Mouse (Mus musculus): ENCODE results near the gene Cntfr. TPM values are rescaled to one million over a fixed set of nuclear protein-coding genes. Genes with fewer than 3 reads are reported as not detected.

Cntfr gene
- polyA plus RNA-seq, 1 experiment, result 3.0 TPM

- Histone ChIP-seq H3K4me3 (ENCODE audit: control insufficient read depth, insufficient read depth, low read length) (no peak overlapping the region), H3K4me1 (replicated peaks; ENCODE audit: control insufficient read depth, insufficient read depth, low read length) (no peaks in the 10 kb centered on the region), H3K27me3 (ENCODE audit: control insufficient read depth, insufficient read depth, low read length) (no peaks in the 10 kb centered on the region), H3K36me3 (ENCODE audit: control insufficient read depth, insufficient read depth, low read length) (no peaks in the 10 kb centered on the region), H3K27ac (ENCODE audit: control insufficient read depth, insufficient read depth, low read length) (no peak overlapping the region)
- no peak for TF ChIP-seq POLR2A (IDR thresholded peaks at IDR 0.05; ENCODE audit: control insufficient read depth, extremely low read depth, insufficient read depth, low read length, poor library complexity)
- no peak for TF ChIP-seq CTCF (IDR thresholded peaks at IDR 0.05; ENCODE audit: borderline replicate concordance, control insufficient read depth, extremely low read depth, insufficient read depth, low read length, poor library complexity)
- 42% methylated on average over 17 of the region's 17 CpGs for WGBS
- DNase-seq, result no peak
Measured at GRCm38 (mm10) chr4:41676248-41677005, 20.5 kb downstream of the Cntfr start.

DNA sequence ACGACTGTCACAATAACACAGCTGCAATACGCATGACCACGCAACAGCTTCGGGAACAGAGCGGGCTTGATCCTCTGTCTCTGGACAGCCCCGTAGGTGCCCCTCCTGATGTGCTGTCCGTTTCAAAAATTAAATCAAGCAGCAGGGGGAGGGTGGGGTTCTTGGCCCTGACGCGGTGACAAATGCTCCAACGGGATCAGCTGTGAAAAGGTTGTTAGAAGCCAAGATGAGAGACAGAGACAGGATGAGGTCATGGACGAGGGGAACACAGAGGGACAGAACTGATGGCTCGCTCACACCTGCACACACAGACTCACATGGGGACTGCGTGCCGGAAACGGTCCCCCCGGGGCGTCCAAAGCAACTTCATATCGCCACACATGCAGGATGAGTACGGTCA lies 23.7 kb downstream of the Cntfr start:
- Histone ChIP-seq H3K4me1 (replicated peaks; ENCODE audit: control insufficient read depth, insufficient read depth, low read length) (no peaks in the 10 kb centered on the region), H3K27ac (ENCODE audit: control insufficient read depth, insufficient read depth, low read length) (no peak overlapping the region), H3K36me3 (ENCODE audit: control insufficient read depth, insufficient read depth, low read length) (no peaks in the 10 kb centered on the region), H3K27me3 (ENCODE audit: control insufficient read depth, insufficient read depth, low read length) (no peaks in the 10 kb centered on the region), H3K4me3 (ENCODE audit: control insufficient read depth, insufficient read depth, low read length) (no peak overlapping the region)
- 80% methylated on average over 19 of the region's 19 CpGs for whole genome bisulfite sequencing
- DNase-seq, result no peak
- TF ChIP-seq CTCF (IDR thresholded peaks at IDR 0.05; ENCODE audit: borderline replicate concordance, control insufficient read depth, extremely low read depth, insufficient read depth, low read length, poor library complexity), result no peak
- TF ChIP-seq POLR2A (IDR thresholded peaks at IDR 0.05; ENCODE audit: control insufficient read depth, extremely low read depth, insufficient read depth, low read length, poor library complexity), result no peak

GRCm38 (mm10) chr4:41672522-41672963 lies 24.3 kb downstream of the Cntfr start:
- H3K27me3 ChIP-seq (ENCODE audit: control insufficient read depth, insufficient read depth, low read length), result no peaks in the 10 kb centered on the region
- H3K4me1 ChIP-seq (replicated peaks; ENCODE audit: control insufficient read depth, insufficient read depth, low read length), result no peaks in the 10 kb centered on the region
- no peak overlapping the region for H3K27ac ChIP-seq (ENCODE audit: control insufficient read depth, insufficient read depth, low read length)
- no peak for DNase-seq
- H3K36me3 ChIP-seq (ENCODE audit: control insufficient read depth, insufficient read depth, low read length), result no peaks in the 10 kb centered on the region
- WGBS, result 75% methylated on average over 8 of the region's 8 CpGs
- H3K4me3 ChIP-seq (ENCODE audit: control insufficient read depth, insufficient read depth, low read length), result no peak overlapping the region
- no peak for TF ChIP-seq POLR2A (IDR thresholded peaks at IDR 0.05; ENCODE audit: control insufficient read depth, extremely low read depth, insufficient read depth, low read length, poor library complexity)
- no peak for TF ChIP-seq CTCF (IDR thresholded peaks at IDR 0.05; ENCODE audit: borderline replicate concordance, control insufficient read depth, extremely low read depth, insufficient read depth, low read length, poor library complexity)

- DNase-seq, result no peak
- WGBS, result 50% methylated on average over 8 of the region's 8 CpGs
- H3K4me1 ChIP-seq (replicated peaks; ENCODE audit: control insufficient read depth, insufficient read depth, low read length), result no peaks in the 10 kb centered on the region
- H3K27me3 ChIP-seq (ENCODE audit: control insufficient read depth, insufficient read depth, low read length), result no peaks in the 10 kb centered on the region
- no peaks in the 10 kb centered on the region for H3K36me3 ChIP-seq (ENCODE audit: control insufficient read depth, insufficient read depth, low read length)
- no peak overlapping the region for H3K27ac ChIP-seq (ENCODE audit: control insufficient read depth, insufficient read depth, low read length)
- no peak overlapping the region for H3K4me3 ChIP-seq (ENCODE audit: control insufficient read depth, insufficient read depth, low read length)
- TF ChIP-seq POLR2A (IDR thresholded peaks at IDR 0.05; ENCODE audit: control insufficient read depth, extremely low read depth, insufficient read depth, low read length, poor library complexity) (no peak), CTCF (IDR thresholded peaks at IDR 0.05; ENCODE audit: borderline replicate concordance, control insufficient read depth, extremely low read depth, insufficient read depth, low read length, poor library complexity) (no peak)
Measured at GRCm38 (mm10) chr4:41671963-41672480, 24.9 kb downstream of the Cntfr start.

DNA sequence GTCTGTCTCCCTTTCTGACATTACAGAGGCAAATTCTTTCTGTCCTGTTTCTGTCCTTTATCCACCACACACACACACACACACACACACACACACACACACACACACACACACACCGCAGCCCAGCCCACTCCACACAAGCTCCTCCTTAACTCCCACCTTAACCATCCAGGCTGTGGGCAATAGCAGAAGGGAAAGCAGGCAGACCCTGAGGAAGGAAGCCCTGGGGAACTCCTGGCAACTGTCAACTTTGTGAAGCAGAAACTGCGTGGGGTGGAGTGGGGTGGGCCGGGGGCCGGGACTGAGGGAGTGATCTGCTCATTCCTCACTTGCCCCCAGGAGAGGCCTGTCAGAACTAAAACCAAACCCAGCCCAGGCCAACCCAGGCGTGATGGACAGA lies 25.4 kb downstream of the Cntfr start:
- Histone ChIP-seq H3K4me3 (ENCODE audit: control insufficient read depth, insufficient read depth, low read length) (no peak overlapping the region), H3K27me3 (ENCODE audit: control insufficient read depth, insufficient read depth, low read length) (no peaks in the 10 kb centered on the region), H3K36me3 (ENCODE audit: control insufficient read depth, insufficient read depth, low read length) (no peaks in the 10 kb centered on the region), H3K27ac (ENCODE audit: control insufficient read depth, insufficient read depth, low read length) (no peak overlapping the region), H3K4me1 (replicated peaks; ENCODE audit: control insufficient read depth, insufficient read depth, low read length) (no peaks in the 10 kb centered on the region)
- no peak for DNase-seq
- TF ChIP-seq CTCF (IDR thresholded peaks at IDR 0.05; ENCODE audit: borderline replicate concordance, control insufficient read depth, extremely low read depth, insufficient read depth, low read length, poor library complexity) (no peak), POLR2A (IDR thresholded peaks at IDR 0.05; ENCODE audit: control insufficient read depth, extremely low read depth, insufficient read depth, low read length, poor library complexity) (no peak)
- WGBS, result 36% methylated on average over 5 of the region's 5 CpGs

DNA sequence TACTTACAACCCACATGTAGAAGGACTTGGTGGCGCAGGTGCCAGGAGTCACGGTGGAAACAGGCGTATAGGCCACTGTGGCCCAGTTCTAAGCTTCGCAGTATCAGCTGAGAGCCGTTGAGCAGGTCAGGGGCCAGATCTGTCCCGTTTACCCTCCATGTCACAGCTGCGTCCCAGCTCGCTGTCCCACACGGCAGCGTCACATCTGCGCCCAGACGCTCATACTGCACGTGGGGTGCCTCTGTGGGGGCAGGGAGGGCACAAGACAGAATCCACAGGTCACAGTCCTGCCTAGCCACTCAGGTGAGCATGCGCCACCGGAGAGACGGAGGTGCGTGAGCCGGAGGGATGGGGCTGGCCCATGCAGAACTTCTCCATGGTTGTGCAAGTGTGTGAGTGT lies 26.1 kb downstream of the Cntfr start:
- no peak overlapping the region for H3K27ac ChIP-seq (ENCODE audit: control insufficient read depth, insufficient read depth, low read length)
- TF ChIP-seq CTCF (IDR thresholded peaks at IDR 0.05; ENCODE audit: borderline replicate concordance, control insufficient read depth, extremely low read depth, insufficient read depth, low read length, poor library complexity) (no peak), POLR2A (IDR thresholded peaks at IDR 0.05; ENCODE audit: control insufficient read depth, extremely low read depth, insufficient read depth, low read length, poor library complexity) (no peak)
- no peak for DNase-seq
- H3K4me1 ChIP-seq (replicated peaks; ENCODE audit: control insufficient read depth, insufficient read depth, low read length), result no peaks in the 10 kb centered on the region
- WGBS, result 90% methylated on average over 18 of the region's 18 CpGs
- no peaks in the 10 kb centered on the region for H3K27me3 ChIP-seq (ENCODE audit: control insufficient read depth, insufficient read depth, low read length)
- no peak overlapping the region for H3K4me3 ChIP-seq (ENCODE audit: control insufficient read depth, insufficient read depth, low read length)
- no peaks in the 10 kb centered on the region for H3K36me3 ChIP-seq (ENCODE audit: control insufficient read depth, insufficient read depth, low read length)

Data from thymus, adult 2 months (tissue).